Mouse (Mus musculus) lung, embryonic 16.5 days (tissue): ENCODE measurements around the gene Apol9a. TPM values are rescaled to one million over a fixed set of nuclear protein-coding genes. Genes with fewer than 3 reads are reported as not detected.

ENCODE experiments used
- ATAC-seq: fragments of 200-750 bp; cut with Nextera tagmentation; 2 replicates; pipeline ENCODE4 v1.8.0; 2017; ENCODE audit warnings: low read depth, mild to moderate bottlenecking, moderate library complexity
- H3K27ac ChIP-seq: fragments of 300-500 bp; sonication (generic); 2 replicates; pipeline ENCODE4 v1.5.1; 2014; ENCODE audit warnings: mild to moderate bottlenecking, control low read depth, low read length
- H3K27me3 ChIP-seq: fragments of 300-500 bp; sonication (generic); 2 replicates; pipeline ENCODE4 v1.6.1; 2014; ENCODE audit warnings: low read depth, low read length, mixed read lengths; ENCODE audit not compliant: control insufficient read depth, insufficient read depth
- H3K36me3 ChIP-seq: fragments of 300-500 bp; sonication (generic); 2 replicates; pipeline ENCODE4 v1.6.1; 2014; ENCODE audit warnings: low read length; ENCODE audit not compliant: control insufficient read depth, insufficient read depth
- H3K4me1 ChIP-seq: fragments of 300-500 bp; sonication (generic); replicated peaks from 2 replicates; pipeline ENCODE4 v1.6.1; 2014; ENCODE audit warnings: low read length, mixed read lengths; ENCODE audit not compliant: control insufficient read depth, insufficient read depth
- H3K4me2 ChIP-seq: fragments of 300-500 bp; sonication (generic); 2 replicates; pipeline ENCODE4 v1.6.1; 2014; ENCODE audit warnings: low read depth, low read length, control low read depth
- H3K4me3 ChIP-seq: fragments of 300-500 bp; sonication (generic); 2 replicates; pipeline ENCODE4 v1.5.1; 2014; ENCODE audit warnings: mild to moderate bottlenecking, low read length, control low read depth
- H3K9ac ChIP-seq: fragments of 300-500 bp; sonication (generic); 2 replicates; pipeline ENCODE4 v1.6.1; 2014; ENCODE audit warnings: low read length, control low read depth
- H3K9me3 ChIP-seq: fragments of 300-500 bp; sonication (generic); 2 replicates; pipeline ENCODE4 v1.6.1; 2016; ENCODE audit warnings: low read length; ENCODE audit not compliant: control insufficient read depth
- WGBS: fragments of 180-500 bp; shearing (Covaris S2); extraction: QIAGEN DNeasy Blood & Tissue Kit; methylation state at CpG from one replicate; pipeline ENCODE4 v1.1.7; 2014; 5-methylcytosine and 5-hydroxymethylcytosine counted together
- polyA plus RNA-seq: library from polyadenylated mRNA; unstranded; fragments of >200 nt; fragmentation: Nextera tagmentation; extraction: Ambion mirVana; gene quantifications from 2 replicates; pipeline ENCODE4 v1.2.1, GENCODE M21; 2015

Gene Apol9a
- polyA plus RNA-seq, 1 experiment from 2014 or later, result 0.13 TPM

- Histone ChIP-seq H3K36me3 (no peaks in the 10 kb centered on the region), H3K27ac (no peak overlapping the region), H3K27me3 (no peaks in the 10 kb centered on the region), H3K4me1 (no peaks in the 10 kb centered on the region), H3K4me2 (no peak overlapping the region), H3K9me3 (no peaks in the 10 kb centered on the region), H3K4me3 (no peak overlapping the region), H3K9ac (no peak overlapping the region)
- 71% methylated on average over 11 of the region's 11 CpGs for WGBS
- ATAC-seq, result no peak
These were observed 28.6 kb downstream of the Apol9a start for GRCm38 (mm10) chr15:77382271-77382850.

- WGBS, result 78% methylated on average over 6 of the region's 6 CpGs
- Histone ChIP-seq H3K27ac (no peak overlapping the region), H3K4me2 (no peak overlapping the region), H3K4me1 (no peaks in the 10 kb centered on the region), H3K36me3 (no peaks in the 10 kb centered on the region), H3K9ac (no peak overlapping the region), H3K4me3 (no peak overlapping the region), H3K9me3 (no peaks in the 10 kb centered on the region), H3K27me3 (no peaks in the 10 kb centered on the region)
- ATAC-seq, result no peak
These were observed 29.5 kb downstream of the Apol9a start for GRCm38 (mm10) chr15:77381481-77381880.

GRCm38 (mm10) chr15:77379921-77380320 lies 31.0 kb downstream of the Apol9a start:
- no peak overlapping the region for H3K4me3 ChIP-seq
- no peak overlapping the region for H3K27ac ChIP-seq
- H3K4me1 ChIP-seq, result no peaks in the 10 kb centered on the region
- no peaks in the 10 kb centered on the region for H3K9me3 ChIP-seq
- no peak for ATAC-seq
- no peaks in the 10 kb centered on the region for H3K27me3 ChIP-seq
- H3K9ac ChIP-seq, result no peak overlapping the region
- H3K36me3 ChIP-seq, result no peaks in the 10 kb centered on the region
- WGBS, result 33% methylated on average over 4 of the region's 4 CpGs
- no peak overlapping the region for H3K4me2 ChIP-seq

- Histone ChIP-seq H3K36me3 (no peaks in the 10 kb centered on the region), H3K27ac (no peak overlapping the region), H3K9ac (no peak overlapping the region), H3K4me3 (no peak overlapping the region), H3K4me2 (no peak overlapping the region), H3K4me1 (no peaks in the 10 kb centered on the region), H3K9me3 (no peaks in the 10 kb centered on the region), H3K27me3 (no peaks in the 10 kb centered on the region)
- WGBS, result 80% methylated on average over 4 of the region's 4 CpGs
- ATAC-seq, result no peak
These were observed 33.5 kb downstream of the Apol9a start for GRCm38 (mm10) chr15:77377419-77377818.

GRCm38 (mm10) chr15:77376920-77377319 lies 34.0 kb downstream of the Apol9a start:
- H3K4me1 ChIP-seq, result no peaks in the 10 kb centered on the region
- H3K4me3 ChIP-seq, result no peak overlapping the region
- ATAC-seq, result no peak
- H3K36me3 ChIP-seq, result no peaks in the 10 kb centered on the region
- no peak overlapping the region for H3K9ac ChIP-seq
- H3K9me3 ChIP-seq, result no peaks in the 10 kb centered on the region
- WGBS, result 71% methylated on average over 7 of the region's 7 CpGs
- no peak overlapping the region for H3K27ac ChIP-seq
- H3K27me3 ChIP-seq, result no peaks in the 10 kb centered on the region
- no peak overlapping the region for H3K4me2 ChIP-seq

GRCm38 (mm10) chr15:77370588-77370987 lies 40.3 kb downstream of the Apol9a start:
- ATAC-seq, result no peak
- no peaks in the 10 kb centered on the region for H3K9me3 ChIP-seq
- 85% methylated on average over 8 of the region's 8 CpGs for WGBS

GRCm38 (mm10) chr15:77369981-77370380 lies 41.0 kb downstream of the Apol9a start:
- 92% methylated on average over 21 of the region's 21 CpGs for WGBS
- Histone ChIP-seq H3K27me3 (no peaks in the 10 kb centered on the region), H3K4me2 (no peak overlapping the region), H3K36me3 (no peaks in the 10 kb centered on the region), H3K9ac (no peak overlapping the region), H3K9me3 (no peaks in the 10 kb centered on the region), H3K27ac (no peak overlapping the region), H3K4me1 (peaks cover 24% of the 10 kb centered on the region), H3K4me3 (no peak overlapping the region)
- no peak for ATAC-seq

More at GRCm38 (mm10) chr15:77370588-77370987, 40.3 kb downstream of the Apol9a start:
- no peak overlapping the region for H3K4me2 ChIP-seq
- H3K36me3 ChIP-seq, result no peaks in the 10 kb centered on the region
- no peaks in the 10 kb centered on the region for H3K27me3 ChIP-seq
- no peak overlapping the region for H3K4me3 ChIP-seq
- H3K9ac ChIP-seq, result no peak overlapping the region
- no peak overlapping the region for H3K27ac ChIP-seq
- peaks cover 24% of the 10 kb centered on the region for H3K4me1 ChIP-seq

- Histone ChIP-seq H3K9ac (no peak overlapping the region), H3K4me3 (no peak overlapping the region), H3K27me3 (no peaks in the 10 kb centered on the region), H3K4me1 (peaks cover 24% of the 10 kb centered on the region), H3K9me3 (no peaks in the 10 kb centered on the region), H3K27ac (no peak overlapping the region), H3K4me2 (no peak overlapping the region), H3K36me3 (no peaks in the 10 kb centered on the region)
- ATAC-seq, result no peak
- 70% methylated on average over 12 of the region's 12 CpGs for WGBS
These were observed 42.1 kb downstream of the Apol9a start for GRCm38 (mm10) chr15:77368818-77369320.

- H3K9me3 ChIP-seq, result no peaks in the 10 kb centered on the region
- peak overlapping the region; percentile 19; the same call in 1 of the 2 replicates for H3K4me3 ChIP-seq
- under 1% methylated on average over 13 of the region's 13 CpGs for WGBS
- no peaks in the 10 kb centered on the region for H3K27me3 ChIP-seq
- peak overlapping the region; percentile 53 for H3K4me2 ChIP-seq
- peak overlapping the region; percentile 90 for H3K27ac ChIP-seq
- H3K9ac ChIP-seq, result peak overlapping the region; percentile 63
- H3K36me3 ChIP-seq, result no peaks in the 10 kb centered on the region
- peaks cover 27% of the 10 kb centered on the region for H3K4me1 ChIP-seq
- peak; percentile 58 for ATAC-seq
These were observed 42.8 kb downstream of the Apol9a start for GRCm38 (mm10) chr15:77368148-77368547.
